Mouse (Mus musculus) adrenal gland, adult 8-10 months (tissue): Measurements from ENCODE around the gene Dgke. TPM values are rescaled to one million over a fixed set of nuclear protein-coding genes. Genes with fewer than 3 reads are reported as not detected.
"Not testable (repeated sequence)": the region's sequence is repeated elsewhere in the genome, so short reads cannot be mapped to it uniquely, and the experiment has no call there.

Experiments
- DNase-seq: peaks from one replicate; pipeline ENCODE4 v3.0.0; 2022
- total RNA-seq, 4 experiments: library from RNA; stranded (reverse); gene quantifications; 2 replicates each; pipeline ENCODE4 v1.2.4; 2022

Gene Dgke
- total RNA-seq, 4 experiments from 2014 or later = 10.7 to 17.0 (median 14.3) TPM

- DNase-seq = no peak
Measured at GRCm38 (mm10) chr11:89002068-89002467, 64.6 kb downstream of the Dgke start.

- no peak for DNase-seq
Measured at GRCm38 (mm10) chr11:89001569-89001968, 65.1 kb downstream of the Dgke start.

- no peak for DNase-seq
Measured at GRCm38 (mm10) chr11:89000527-89000819, 66.2 kb downstream of the Dgke start.

- DNase-seq = no peak
Measured at GRCm38 (mm10) chr11:88999723-89000526, 66.7 kb downstream of the Dgke start.

- DNase-seq = peak; percentile 94
Measured at GRCm38 (mm10) chr11:88998974-88999722, 67.5 kb downstream of the Dgke start, which contains the start of gene Trim25. Gene Trim25 (plus strand): TSS chr11:88999376.

GRCm38 (mm10) chr11:88998406-88998805 lies 68.2 kb downstream of the Dgke start:
- no peak for DNase-seq

- DNase-seq = not testable (repeated sequence)
Measured at GRCm38 (mm10) chr11:88997343-88997742, 69.3 kb downstream of the Dgke start.

- no peak for DNase-seq
Measured at GRCm38 (mm10) chr11:88996427-88996826, 70.2 kb downstream of the Dgke start.

GRCm38 (mm10) chr11:88995616-88996015 lies 71.0 kb downstream of the Dgke start:
- no peak for DNase-seq

GRCm38 (mm10) chr11:88994492-88994891 lies 72.2 kb downstream of the Dgke start:
- no peak for DNase-seq

GRCm38 (mm10) chr11:88993625-88994024 lies 73.0 kb downstream of the Dgke start:
- DNase-seq = peak; percentile 75

GRCm38 (mm10) chr11:88993186-88993585 lies 73.5 kb downstream of the Dgke start:
- DNase-seq = no peak

GRCm38 (mm10) chr11:88989530-88989929 lies 77.1 kb downstream of the Dgke start:
- DNase-seq = no peak

- DNase-seq = no peak
Measured at GRCm38 (mm10) chr11:88988956-88989355, 77.7 kb downstream of the Dgke start.

- DNase-seq = no peak
Measured at GRCm38 (mm10) chr11:88986616-88987015, 80.0 kb downstream of the Dgke start.

Other genes with a start within 250 kb of the Dgke start
- gene Akap1, start 202.3 kb downstream of the Dgke start, total RNA-seq = 100 to 1,000 TPM; 102 to 124 (median 117) TPM
- gene Scpep1, start 111.4 kb downstream of the Dgke start, total RNA-seq = 100 to 1,000 TPM; 128 to 260 (median 184) TPM
- gene Elobl, start 99.9 kb downstream of the Dgke start, total RNA-seq = not detected
- 10 to 100 TPM in 3 of 4 experiments, 1 to 10 TPM in 1; 9.1 to 16.0 (median 12.9) TPM for gene Coil, start 96.6 kb downstream of the Dgke start, total RNA-seq
- 100 to 1,000 TPM; 136 to 188 (median 157) TPM for gene Trim25, start 67.5 kb downstream of the Dgke start, total RNA-seq
- gene Gm525, start 7.0 kb upstream of the Dgke start, total RNA-seq = not detected
- under 1 TPM in 3 of 4 experiments, not detected in 1; 0.22 to 0.61 (median 0.49) TPM for gene Nog, start 235.5 kb upstream of the Dgke start, total RNA-seq